Mouse (Mus musculus): ENCODE measurements around the gene Armcx1.

- TF ChIP-seq CTCF (IDR thresholded peaks at IDR 0.05; ENCODE audit: low read depth): no peak
- TF ChIP-seq EP300 (IDR thresholded peaks at IDR 0.05; ENCODE audit: low read depth): no peak
These were observed 34.1 kb downstream of the Armcx1 start for GRCm38 (mm10) chrX:134751910-134752309.

Measured in heart, postnatal 0 days (tissue).